In the genomic region with DNA sequence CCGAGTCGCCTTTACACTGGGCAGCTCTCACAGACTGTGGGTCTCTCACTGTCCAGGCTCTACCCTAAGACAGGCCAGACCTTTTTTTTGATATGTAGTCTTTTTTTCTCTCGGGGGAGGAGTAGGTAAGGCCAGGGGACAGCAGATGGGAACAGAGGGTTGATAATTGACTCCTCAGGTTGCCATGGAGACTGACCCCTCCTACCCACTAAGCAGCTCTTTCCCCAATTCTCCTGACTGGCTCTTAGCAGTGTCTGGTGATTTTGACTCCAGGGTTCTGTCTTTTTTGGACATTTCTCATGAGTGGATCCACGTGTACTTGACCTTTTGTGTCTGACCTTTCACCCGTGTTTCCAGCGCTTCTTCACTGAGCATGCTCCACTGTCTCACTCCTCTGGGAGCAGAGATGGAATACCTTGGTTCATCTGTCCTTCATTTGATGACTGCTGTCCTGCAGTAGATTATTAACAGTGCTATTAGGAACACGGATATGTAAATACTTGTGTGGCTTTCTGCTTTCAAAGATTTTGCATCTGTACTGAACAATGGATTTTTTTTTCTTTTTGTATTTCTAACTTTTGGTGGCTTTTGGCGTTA, we compare ENCODE assay signal across 11 mouse cellular contexts. TPM values are rescaled to one million over a fixed set of nuclear protein-coding genes. Genes with fewer than 3 reads are reported as not detected.
DNase-seq lines count a peak whose midpoint lies in the region; ATAC-seq and TF ChIP-seq lines count a peak whose summit lies in the region.
"Had no signal": no experiment of that assay in that cellular context is flagged by ENCODE, and none has a peak within 500 bp of the region (broad histone marks: within the 10 kb centered on the region; RNA-seq: fewer than 3 reads in every experiment).

No protein-coding gene starts in this region.

- peak; percentile 61 to 77 for DNase-seq in adrenal gland, adult (ENCODE audit: inconsistent age in 2 of 2, low spot score in 1 of 2)
- no peak for DNase-seq in adrenal gland, adult 8-10 months
- DNase-seq in neural tube, embryonic 10.5 days (ENCODE audit: extremely low spot score, low spot score): peak; percentile 43
- peak; percentile 99 for DNase-seq in liver, adult 2 months (ENCODE audit: extremely low read depth, low read depth, low spot score)
- peak; percentile 87 for DNase-seq in yolk sac, embryonic 10.5 days (ENCODE audit: low spot score)
- no peak for DNase-seq in heart, postnatal 36 days
- no peak for DNase-seq in right cerebral cortex, postnatal 14 days

- no peak overlapping the region for H3K9ac ChIP-seq in neural tube, embryonic 15.5 days (replicated peaks)
- H3K9ac ChIP-seq in liver, adult 2 months (ENCODE audit: low read depth, low read length): peak overlapping the region; percentile 49; the same call in 1 of the 2 replicates
- H3K9ac ChIP-seq: limb, embryonic 13.5 days had no signal

- no peaks in the 10 kb centered on the region for H3K79me2 ChIP-seq in liver, adult 2 months (ENCODE audit: control insufficient read depth, insufficient read depth, low read length)

- no peak for TF ChIP-seq POLR2A in liver, adult 2 months (IDR thresholded peaks at IDR 0.05; ENCODE audit: extremely low read depth, insufficient read depth, low read length)

- no peaks in the 10 kb centered on the region for H3K27me3 ChIP-seq in neural tube, embryonic 15.5 days (replicated peaks)
- no peaks in the 10 kb centered on the region for H3K27me3 ChIP-seq in liver, adult 2 months (ENCODE audit: control insufficient read depth, insufficient read depth, low read length)
- H3K27me3 ChIP-seq: limb, embryonic 13.5 days had no signal

- no peak overlapping the region for H3K4me2 ChIP-seq in neural tube, embryonic 15.5 days
- H3K4me2 ChIP-seq: limb, embryonic 13.5 days had no signal

- 31% methylated on average over 8 of the region's 8 CpGs for WGBS in neural tube, embryonic 15.5 days
- WGBS in liver, adult 2 months: 38% methylated on average over 8 of the region's 8 CpGs

- 0 out of 2 replicates have a peak, but pooled peaks cover 3% of the 10 kb centered on the region for H3K4me1 ChIP-seq in neural tube, embryonic 15.5 days
- peaks cover 9% of the 10 kb centered on the region for H3K4me1 ChIP-seq in liver, adult 2 months (ENCODE audit: control insufficient read depth, insufficient read depth, low read length)
- H3K4me1 ChIP-seq: limb, embryonic 13.5 days had no signal

- no peaks in the 10 kb centered on the region; the same call in 1 of the 2 replicates for H3K36me3 ChIP-seq in neural tube, embryonic 15.5 days
- H3K36me3 ChIP-seq in liver, adult 2 months (ENCODE audit: control insufficient read depth, insufficient read depth, low read length): peaks cover 21% of the 10 kb centered on the region

- ATAC-seq in neural tube, embryonic 15.5 days (ENCODE audit: low FRiP score): no peak
- ATAC-seq: Patski had no signal

- H3K4me3 ChIP-seq in neural tube, embryonic 15.5 days (replicated peaks): no peak overlapping the region
- no peak overlapping the region for H3K4me3 ChIP-seq in liver, adult 2 months (ENCODE audit: insufficient read depth, low read depth, low read length)
- H3K4me3 ChIP-seq: limb, embryonic 13.5 days had no signal

- H3K27ac ChIP-seq in neural tube, embryonic 15.5 days (replicated peaks): no peak overlapping the region
- H3K27ac ChIP-seq in liver, adult 2 months (replicated peaks; ENCODE audit: insufficient read depth, low read depth, low read length): peak overlapping the region; percentile 87
- H3K27ac ChIP-seq: limb, embryonic 13.5 days had no signal

- no peaks in the 10 kb centered on the region for H3K9me3 ChIP-seq in neural tube, embryonic 15.5 days (replicated peaks)
- H3K9me3 ChIP-seq: limb, embryonic 13.5 days had no signal

- intact Hi-C loops in heart, postnatal 36 days (cut with DNase I): no loop called here

- no peak for TF ChIP-seq CTCF in liver, adult 2 months (IDR thresholded peaks at IDR 0.05; ENCODE audit: low read depth, low read length)

RNA-seq across cellular contexts. Expression of a gene that starts 20.0 kb away (rescaled TPM):
- 100 to 1,000 TPM; 111 to 133 (median 121) TPM for total RNA-seq in adrenal gland, adult 8-10 months (2022)
- 49.4 and 49.8 TPM in 2 replicates for polyA plus RNA-seq in neural tube, embryonic 15.5 days (2015; fragmentation: Nextera tagmentation; extraction: Ambion mirVana)
- 57.8 and 67.9 TPM in 2 replicates for total RNA-seq in liver, adult 2 months (2014; rRNA removed)
- 19.3 and 29.3 TPM in 2 replicates for polyA plus RNA-seq in liver, adult 2 months (2012; rRNA removed)
- 10 to 100 TPM; 88.6 to 96.2 TPM for total RNA-seq in heart, postnatal 36 days (2021)

RNA-seq across cellular contexts. Expression of a gene that starts 34.2 kb away (rescaled TPM):
- total RNA-seq in adrenal gland, adult 8-10 months (2022): 10 to 100 TPM; 27.6 to 45.6 (median 37.6) TPM
- polyA plus RNA-seq in neural tube, embryonic 15.5 days (2015; fragmentation: Nextera tagmentation; extraction: Ambion mirVana): 7.8 and 8.2 TPM in 2 replicates
- 4.4 and 5.3 TPM in 2 replicates for total RNA-seq in liver, adult 2 months (2014; rRNA removed)
- 6.3 and 7.1 TPM in 2 replicates for polyA plus RNA-seq in liver, adult 2 months (2012; rRNA removed)
- 1 to 10 TPM; 6.0 to 6.7 TPM for total RNA-seq in heart, postnatal 36 days (2021)

RNA-seq across cellular contexts. Expression of a gene that starts 37.5 kb away (rescaled TPM):
- total RNA-seq in adrenal gland, adult 8-10 months (2022): 10 to 100 TPM; 14.9 to 18.6 (median 17.1) TPM
- polyA plus RNA-seq in neural tube, embryonic 15.5 days (2015; fragmentation: Nextera tagmentation; extraction: Ambion mirVana): 24.7 and 29.8 TPM in 2 replicates
- total RNA-seq in liver, adult 2 months (2014; rRNA removed): 4.8 TPM in 2 replicates
- 2.9 and 3.9 TPM in 2 replicates for polyA plus RNA-seq in liver, adult 2 months (2012; rRNA removed)
- 1 to 10 TPM; 9.3 to 9.5 TPM for total RNA-seq in heart, postnatal 36 days (2021)

RNA-seq across cellular contexts. Expression of a gene that starts 54.3 kb away (rescaled TPM):
- 1 to 10 TPM; 1.7 to 3.9 (median 3.1) TPM for total RNA-seq in adrenal gland, adult 8-10 months (2022)
- 0.23 TPM in 1 of 2 replicates, not detected in the other for polyA plus RNA-seq in neural tube, embryonic 15.5 days (2015; fragmentation: Nextera tagmentation; extraction: Ambion mirVana)
- 106 and 193 TPM in 2 replicates for total RNA-seq in liver, adult 2 months (2014; rRNA removed)
- 85.1 and 113 TPM in 2 replicates for polyA plus RNA-seq in liver, adult 2 months (2012; rRNA removed)
- not detected for total RNA-seq in heart, postnatal 36 days (2021)
- polyA plus RNA-seq: cortical plate, adult 2 months; Patski had no signal

Comparison
In these comparisons a context has a peak if more than half of its experiments do, and no peak if none do; other contexts are left out.
1. DNase-seq: peak in adrenal gland, adult (2 of 2), neural tube, embryonic 10.5 days (single experiment), liver, adult 2 months (single experiment) and yolk sac, embryonic 10.5 days (single experiment); none in adrenal gland, adult 8-10 months (single experiment), heart, postnatal 36 days (0 of 2) and right cerebral cortex, postnatal 14 days (single experiment).